Mouse (Mus musculus) bone marrow, adult 2 months (tissue): ENCODE data around the gene Gna13. TPM values are rescaled to one million over a fixed set of nuclear protein-coding genes. Genes with fewer than 3 reads are reported as not detected.

Source experiments
- H3K27ac ChIP-seq: fragments of 200-500 bp; 2 replicates; pipeline ENCODE4 v1.5.1; 2012; ENCODE audit warnings: low read depth, mild to moderate bottlenecking, control low read depth, inconsistent platforms, low read length; ENCODE audit not compliant: control insufficient read depth, poor library complexity, insufficient read depth
- H3K4me1 ChIP-seq: fragments of 200-500 bp; 2 replicates; pipeline ENCODE4 v1.6.1; 2011; ENCODE audit warnings: low read length; ENCODE audit not compliant: control insufficient read depth, insufficient read depth
- H3K4me3 ChIP-seq: fragments of 200-500 bp; replicated peaks from 2 replicates; pipeline ENCODE3; 2011; ENCODE audit warnings: mild to moderate bottlenecking, low read depth, low read length, control low read depth; ENCODE audit not compliant: control insufficient read depth
- CTCF ChIP-seq: fragments of 200-500 bp; IDR thresholded peaks from 2 replicates; pipeline ENCODE4 v1.5.1; 2011; ENCODE audit warnings: low read length, control low read depth; ENCODE audit not compliant: control insufficient read depth, insufficient read depth
- POLR2A ChIP-seq: fragments of 200-500 bp; IDR thresholded peaks from 2 replicates; pipeline ENCODE4 v1.6.1; 2011; ENCODE audit warnings: low read depth, mild to moderate bottlenecking, control low read depth, low read length, borderline replicate concordance; ENCODE audit not compliant: control insufficient read depth
- WGBS: fragments of 180-500 bp; shearing (Covaris S2); methylation state at CpG from one replicate; pipeline ENCODE4 v1.1.7; 2018; 5-methylcytosine and 5-hydroxymethylcytosine counted together
- polyA plus RNA-seq: library from polyadenylated mRNA; stranded (reverse); fragments of >200 nt; gene quantifications from 2 replicates; pipeline ENCODE4 v1.2.4, GENCODE M21; 2011; ENCODE audit warnings: low replicate concordance; ENCODE audit not compliant: missing spikeins, insufficient read depth, insufficient read length

The Gna13 gene
- polyA plus RNA-seq, 1 experiment: 28.9 TPM

DNA sequence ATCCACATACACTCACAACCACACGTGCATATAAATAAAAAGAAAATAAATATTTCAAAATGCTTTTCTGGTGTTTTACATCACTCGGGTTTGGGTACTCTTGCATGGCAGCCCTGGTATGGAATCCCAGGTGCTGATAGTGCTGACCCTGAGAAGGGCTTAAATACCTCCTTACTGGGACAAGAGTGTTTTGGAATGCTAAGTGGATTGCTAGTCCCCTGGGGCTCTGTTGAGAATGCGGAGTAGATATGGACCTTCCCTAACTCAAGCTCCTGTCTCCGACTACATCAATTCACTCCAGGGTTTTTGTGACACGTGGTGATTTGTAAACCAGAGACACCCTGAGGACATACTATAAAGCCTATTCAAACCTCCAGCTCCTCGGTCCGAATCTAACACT, 19.1 kb upstream of the Gna13 start:
- 77% methylated on average over 7 of the region's 7 CpGs for WGBS
- Histone ChIP-seq H3K27ac (no peak overlapping the region), H3K4me3 (no peak overlapping the region), H3K4me1 (no peaks in the 10 kb centered on the region; the same call in none of the 2 replicates)
- TF ChIP-seq CTCF (no peak), POLR2A (no peak)

DNA sequence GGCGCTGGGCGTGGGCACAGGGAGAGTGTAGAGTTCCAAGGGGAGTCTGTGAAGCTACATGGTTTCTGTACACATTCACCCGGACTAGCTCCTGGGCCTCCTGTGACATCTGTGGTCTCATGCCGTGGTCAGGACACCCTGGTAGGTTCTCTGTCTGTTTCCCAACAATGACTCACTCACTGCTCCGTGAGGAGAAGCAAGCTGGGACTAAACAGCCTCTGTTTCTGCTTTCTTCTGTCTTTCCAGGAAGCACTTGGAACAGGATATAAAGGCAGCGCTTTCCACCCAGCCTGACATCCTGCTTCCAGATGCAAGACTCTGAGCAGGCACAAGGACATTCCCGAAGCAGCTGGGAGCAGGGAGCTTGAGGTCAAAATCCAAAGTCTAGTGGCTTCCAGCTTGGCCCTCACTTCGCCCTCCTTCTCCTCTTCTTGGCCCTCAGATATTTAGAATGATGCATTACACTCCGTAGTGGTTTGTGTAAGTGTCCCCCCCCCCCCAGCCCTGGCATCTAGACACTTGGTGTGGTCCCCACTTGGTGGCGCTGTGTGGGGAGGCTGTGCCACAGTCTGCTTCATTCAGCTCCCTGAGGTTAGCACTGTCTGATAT, 18.5 kb upstream of the Gna13 start:
- 32% methylated on average over 10 of the region's 10 CpGs for WGBS
- Histone ChIP-seq H3K4me1 (no peaks in the 10 kb centered on the region; the same call in none of the 2 replicates), H3K4me3 (no peak overlapping the region), H3K27ac (no peak overlapping the region)
- TF ChIP-seq POLR2A (no peak), CTCF (peak; percentile 37; the same call in 1 of the 2 replicates)

DNA sequence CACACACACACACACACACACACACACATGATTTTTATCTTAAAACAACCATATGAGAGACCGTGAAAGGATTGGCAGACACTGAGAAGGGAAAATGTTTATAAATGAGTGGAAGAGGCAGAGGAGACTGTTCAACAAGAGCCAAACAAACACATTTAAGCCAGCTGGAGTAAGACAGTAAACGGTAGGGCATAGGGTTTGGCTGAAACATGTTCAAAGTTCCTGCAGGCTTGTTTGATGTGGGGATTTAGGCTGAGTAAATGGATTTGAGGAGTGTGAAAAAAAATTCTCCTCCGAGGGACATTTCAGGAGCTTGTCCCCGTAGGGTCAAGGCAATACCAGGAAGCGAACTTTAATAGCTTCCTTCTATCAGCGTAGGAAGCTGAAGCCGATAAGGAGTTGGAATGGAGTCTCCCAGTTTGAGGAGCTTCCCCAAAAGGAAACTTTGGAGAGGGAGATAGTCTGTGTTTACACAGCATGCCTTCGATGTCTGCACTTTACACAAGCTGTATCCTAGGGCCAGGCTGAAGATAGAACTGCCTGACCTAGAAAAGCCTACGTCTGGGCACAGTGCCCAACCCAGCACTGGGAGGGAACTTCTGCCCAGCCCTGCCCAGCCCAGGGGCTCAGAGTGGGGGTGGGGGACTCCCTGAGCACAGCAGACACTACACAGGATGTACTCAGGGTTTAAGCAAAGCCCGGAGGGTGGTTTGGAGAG, 15.2 kb upstream of the Gna13 start:
- Histone ChIP-seq H3K27ac (0 out of 2 replicates have a peak overlapping the region, but pooled peaks have one; percentile 17), H3K4me1 (no peaks in the 10 kb centered on the region; the same call in none of the 2 replicates), H3K4me3 (no peak overlapping the region)
- TF ChIP-seq POLR2A: no peak
- 11% methylated on average over 10 of the region's 10 CpGs for WGBS

DNA sequence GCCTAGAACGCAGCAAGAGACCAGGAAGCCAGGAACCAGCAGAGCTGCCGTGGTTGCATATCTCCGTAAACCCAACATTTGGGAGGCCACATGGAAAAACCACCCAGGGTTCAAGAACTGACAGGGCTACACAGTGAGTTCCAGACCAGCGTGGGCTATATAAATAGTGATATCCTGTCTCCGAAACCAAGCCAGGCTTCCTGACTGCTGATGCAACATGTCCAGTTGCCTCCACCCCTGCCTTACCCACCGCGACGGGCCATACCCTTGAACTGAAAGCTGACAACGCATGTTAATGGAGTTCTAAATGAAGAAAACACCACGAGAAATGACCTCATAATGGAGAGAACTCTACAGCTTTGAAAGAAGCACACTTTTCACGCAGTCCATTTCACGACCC, 14.2 kb upstream of the Gna13 start:
- H3K4me3 ChIP-seq: no peak overlapping the region
- WGBS: 8% methylated on average over 12 of the region's 12 CpGs
- H3K27ac ChIP-seq: no peak overlapping the region
- TF ChIP-seq CTCF: no peak
- no peak for TF ChIP-seq POLR2A
- no peaks in the 10 kb centered on the region; the same call in none of the 2 replicates for H3K4me1 ChIP-seq

DNA sequence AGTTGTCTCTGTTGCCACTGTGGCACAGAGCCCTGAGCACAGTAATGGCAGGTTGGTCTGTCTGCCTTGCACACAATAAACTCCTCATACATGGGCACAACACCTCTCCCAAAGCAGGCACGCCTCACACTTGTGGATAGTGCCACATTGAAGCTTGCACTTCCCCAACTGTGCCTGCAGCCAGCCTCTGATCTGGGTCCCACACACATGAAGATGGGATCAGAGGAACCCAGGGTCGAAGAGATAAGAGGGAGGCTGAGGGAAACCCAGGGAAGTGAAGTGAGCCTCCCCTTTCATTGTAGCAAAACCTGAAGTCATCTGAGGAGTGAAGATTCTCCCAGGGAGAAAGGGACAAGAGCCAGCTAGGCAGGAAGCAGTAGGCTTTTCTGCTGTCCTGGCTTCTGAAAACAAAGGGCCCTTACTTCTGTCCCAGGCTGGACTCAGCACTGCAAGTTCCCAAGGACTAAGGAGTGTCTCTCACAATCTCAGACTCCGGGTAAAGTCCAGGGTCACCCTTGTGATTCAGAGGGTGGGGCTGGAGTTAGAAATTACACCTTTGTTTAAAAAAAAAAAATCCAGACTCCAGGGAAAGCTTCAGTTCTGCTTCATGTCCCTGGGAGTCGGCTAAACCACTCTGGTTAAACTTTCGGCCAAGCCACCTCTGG, 12.8 kb upstream of the Gna13 start:
- Histone ChIP-seq H3K4me3 (no peak overlapping the region), H3K27ac (no peak overlapping the region), H3K4me1 (no peaks in the 10 kb centered on the region; the same call in none of the 2 replicates)
- TF ChIP-seq POLR2A (no peak), CTCF (no peak)
- 56% methylated on average over 5 of the region's 5 CpGs for WGBS

DNA sequence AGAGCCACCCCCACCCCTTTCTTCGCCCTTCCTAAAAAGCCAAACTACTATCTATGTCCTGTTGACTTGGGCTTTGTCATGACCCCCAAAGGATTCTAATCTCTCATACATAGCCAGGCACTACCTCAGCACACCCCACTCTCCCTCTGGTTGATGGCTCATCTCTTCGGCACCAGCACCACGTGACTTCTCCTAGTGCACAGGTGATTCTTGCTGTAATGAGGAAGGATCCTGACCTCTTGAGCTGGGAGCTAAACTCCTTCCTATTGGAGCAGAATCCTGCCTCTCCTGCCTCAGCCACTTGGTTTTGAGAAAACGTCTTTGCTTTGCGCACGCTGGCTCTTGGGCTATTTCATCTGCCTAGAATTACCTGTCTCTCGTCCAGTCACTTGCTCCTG, 12.3 kb upstream of the Gna13 start:
- TF ChIP-seq POLR2A (no peak), CTCF (no peak)
- Histone ChIP-seq H3K4me3 (no peak overlapping the region), H3K27ac (no peak overlapping the region), H3K4me1 (no peaks in the 10 kb centered on the region; the same call in none of the 2 replicates)
- WGBS: 74% methylated on average over 7 of the region's 7 CpGs

DNA sequence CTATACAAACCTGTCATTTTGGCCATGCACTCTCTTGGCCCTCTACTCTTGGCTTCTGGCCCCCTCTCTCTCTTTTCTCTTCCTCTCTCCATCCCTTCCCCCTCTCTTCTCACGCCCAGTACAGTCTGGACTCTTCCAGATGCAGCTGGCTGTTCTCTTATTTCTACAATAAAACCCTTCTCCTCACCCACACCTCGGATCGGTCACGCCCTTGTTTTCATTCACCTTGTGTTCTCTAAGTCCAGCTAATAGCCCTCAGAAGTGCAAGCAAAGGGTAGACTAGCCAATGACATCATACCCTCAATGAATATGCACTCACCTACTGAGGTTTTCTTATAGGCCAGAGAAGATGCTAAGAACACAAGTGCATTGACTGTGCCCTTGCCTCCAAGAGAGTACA, 11.1 kb upstream of the Gna13 start:
- no peak for TF ChIP-seq CTCF
- no peak for TF ChIP-seq POLR2A
- 78% methylated on average over 4 of the region's 4 CpGs for WGBS
- H3K4me3 ChIP-seq: no peak overlapping the region

More for the DNA sequence above, 11.1 kb upstream of the Gna13 start:
- Histone ChIP-seq H3K27ac (no peak overlapping the region), H3K4me1 (no peaks in the 10 kb centered on the region; the same call in none of the 2 replicates)
